Mouse (Mus musculus): ENCODE data around the gene Itfg2. TPM values are rescaled to one million over a fixed set of nuclear protein-coding genes. Genes with fewer than 3 reads are reported as not detected.

The Itfg2 gene
- total and polyA plus RNA-seq, 2 experiments from 2014 or later, result 33.7 to 34.1 TPM

GRCm38 (mm10) chr6:128362381-128363006, 62.2 kb downstream of the Itfg2 start, which contains the start of the genes Rhno1 and Foxm1:
Gene Rhno1, minus strand, starts transcription at chr6:128362911.
Gene Foxm1, plus strand, starts transcription at chr6:128362967.
- Histone ChIP-seq H3K4me2 (ENCODE audit: low read depth, low read length) (peak within 1 kb of the TSS; percentile 100), H3K27ac (peak within 1 kb of the TSS; percentile 83), H3K36me3 (ENCODE audit: insufficient read depth, low read length) (peaks cover 4% of the 10 kb centered on the region; the same call in 1 of the 2 replicates), H3K9me3 (ENCODE audit: low read length) (no peaks in the 10 kb centered on the region), H3K4me1 (ENCODE audit: insufficient read depth, low read length) (no peaks in the 10 kb centered on the region), H3K9ac (replicated peaks; ENCODE audit: low read length) (peak within 1 kb of the TSS; percentile 75), H3K4me3 (ENCODE audit: low read length) (peak within 1 kb of the TSS; percentile 89), H3K27me3 (ENCODE audit: insufficient read depth, low read length) (no peaks in the 10 kb centered on the region)
- peak; percentile 86 for ATAC-seq
- TF ChIP-seq CTCF (IDR thresholded peaks at IDR 0.05; ENCODE audit: low read depth), result no peak
- peak; percentile 91 for DNase-seq (ENCODE audit: low spot score)
- WGBS, result 1% methylated on average over 53 of the region's 76 CpGs

DNA sequence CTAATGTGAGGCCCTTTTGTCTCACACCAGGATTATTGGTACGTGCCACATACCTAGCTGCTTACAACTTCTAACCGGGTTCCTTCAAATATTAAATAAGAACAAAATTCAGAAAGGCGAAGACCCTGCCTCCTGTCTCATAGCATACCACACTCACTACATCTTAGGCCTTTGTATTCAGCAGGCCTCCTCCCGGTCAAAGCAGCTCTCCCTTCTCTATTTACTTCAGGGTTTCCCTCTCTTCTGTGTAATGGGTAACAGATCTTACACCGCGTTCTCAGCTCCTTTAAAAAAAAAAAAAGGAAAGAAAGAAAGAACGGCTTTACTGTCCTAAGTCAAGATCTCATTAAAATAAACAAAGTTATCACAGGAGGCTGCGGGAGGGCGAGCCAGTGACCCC, 62.8 kb downstream of the Itfg2 start:
- Histone ChIP-seq H3K4me3 (ENCODE audit: low read length) (peak overlapping the region; percentile 89), H3K27ac (peak overlapping the region; percentile 83), H3K9ac (replicated peaks; ENCODE audit: low read length) (peak overlapping the region; percentile 75), H3K4me2 (ENCODE audit: low read depth, low read length) (peak overlapping the region; percentile 100), H3K27me3 (ENCODE audit: insufficient read depth, low read length) (no peaks in the 10 kb centered on the region), H3K4me1 (ENCODE audit: insufficient read depth, low read length) (no peaks in the 10 kb centered on the region), H3K9me3 (ENCODE audit: low read length) (no peaks in the 10 kb centered on the region), H3K36me3 (ENCODE audit: insufficient read depth, low read length) (peaks cover 4% of the 10 kb centered on the region; the same call in 1 of the 2 replicates)
- no peak for TF ChIP-seq CTCF (IDR thresholded peaks at IDR 0.05; ENCODE audit: low read depth)
- DNase-seq (ENCODE audit: low spot score) (no peak), ATAC-seq (no peak)
- WGBS, result 12% methylated on average over 9 of the region's 9 CpGs

Other genes with a start within 250 kb of the Itfg2 start
- 0.84 and 0.97 TPM in 2 replicates for gene Tead4, start 124.1 kb downstream of the Itfg2 start, total RNA-seq (2014; rRNA removed)
- gene Tead4, start 124.1 kb downstream of the Itfg2 start, polyA plus RNA-seq (2015; fragmentation: Nextera tagmentation; extraction: Ambion mirVana), result 0.45 and 0.77 TPM in 2 replicates
- gene Tulp3, start 69.1 kb downstream of the Itfg2 start, total RNA-seq (2014; rRNA removed), result 12.8 and 16.4 TPM in 2 replicates
- gene Tulp3, start 69.1 kb downstream of the Itfg2 start, polyA plus RNA-seq (2015; fragmentation: Nextera tagmentation; extraction: Ambion mirVana), result 15.8 and 17.5 TPM in 2 replicates
- 22.8 and 23.1 TPM in 2 replicates for gene Rhno1, start 62.0 kb downstream of the Itfg2 start, total RNA-seq (2014; rRNA removed)
- gene Rhno1, start 62.0 kb downstream of the Itfg2 start, polyA plus RNA-seq (2015; fragmentation: Nextera tagmentation; extraction: Ambion mirVana), result 53.9 and 55.2 TPM in 2 replicates
- 9.7 and 14.4 TPM in 2 replicates for gene Foxm1, start 62.0 kb downstream of the Itfg2 start, total RNA-seq (2014; rRNA removed)
- gene Foxm1, start 62.0 kb downstream of the Itfg2 start, polyA plus RNA-seq (2015; fragmentation: Nextera tagmentation; extraction: Ambion mirVana), result 7.2 and 7.5 TPM in 2 replicates
- gene Tex52, start 49.5 kb downstream of the Itfg2 start, total RNA-seq (2014; rRNA removed), result 1.4 TPM in 1 of 2 replicates, not detected in the other
- gene Tex52, start 49.5 kb downstream of the Itfg2 start, polyA plus RNA-seq (2015; fragmentation: Nextera tagmentation; extraction: Ambion mirVana), result 0.20 and 0.25 TPM in 2 replicates
- gene Gm44596, start 49.4 kb downstream of the Itfg2 start, total RNA-seq (2014; rRNA removed), result not detected in 2 replicates
- not detected in 2 replicates for gene Gm44596, start 49.4 kb downstream of the Itfg2 start, polyA plus RNA-seq (2015; fragmentation: Nextera tagmentation; extraction: Ambion mirVana)
- 8.4 and 13.5 TPM in 2 replicates for gene Nrip2, start 25.6 kb downstream of the Itfg2 start, total RNA-seq (2014; rRNA removed)
- 9.8 and 10.8 TPM in 2 replicates for gene Nrip2, start 25.6 kb downstream of the Itfg2 start, polyA plus RNA-seq (2015; fragmentation: Nextera tagmentation; extraction: Ambion mirVana)
- 161 and 164 TPM in 2 replicates for gene Fkbp4, start 13.7 kb upstream of the Itfg2 start, total RNA-seq (2014; rRNA removed)
- gene Fkbp4, start 13.7 kb upstream of the Itfg2 start, polyA plus RNA-seq (2015; fragmentation: Nextera tagmentation; extraction: Ambion mirVana), result 238 and 246 TPM in 2 replicates
- gene Pzp, start 101.8 kb upstream of the Itfg2 start, total RNA-seq (2014; rRNA removed), result 0.14 TPM in 1 of 2 replicates, not detected in the other
- 0.03 and 0.18 TPM in 2 replicates for gene Pzp, start 101.8 kb upstream of the Itfg2 start, polyA plus RNA-seq (2015; fragmentation: Nextera tagmentation; extraction: Ambion mirVana)
- 0.79 and 1.6 TPM in 2 replicates for gene A2ml1, start 156.7 kb upstream of the Itfg2 start, total RNA-seq (2014; rRNA removed)
- gene A2ml1, start 156.7 kb upstream of the Itfg2 start, polyA plus RNA-seq (2015; fragmentation: Nextera tagmentation; extraction: Ambion mirVana), result 13.2 and 13.8 TPM in 2 replicates
- not detected in 2 replicates for gene Klrb1a, start 198.6 kb upstream of the Itfg2 start, total RNA-seq (2014; rRNA removed)
- gene Klrb1a, start 198.6 kb upstream of the Itfg2 start, polyA plus RNA-seq (2015; fragmentation: Nextera tagmentation; extraction: Ambion mirVana), result not detected in 2 replicates
- gene Clec2h, start 237.5 kb upstream of the Itfg2 start, total RNA-seq (2014; rRNA removed), result not detected in 2 replicates
- not detected in 2 replicates for gene Clec2h, start 237.5 kb upstream of the Itfg2 start, polyA plus RNA-seq (2015; fragmentation: Nextera tagmentation; extraction: Ambion mirVana)